Mouse (Mus musculus): Measurements from ENCODE around the gene Gm10577. TPM values are rescaled to one million over a fixed set of nuclear protein-coding genes. Genes with fewer than 3 reads are reported as not detected.

Gm10577 gene
- polyA plus RNA-seq, 1 experiment, result not detected

DNA sequence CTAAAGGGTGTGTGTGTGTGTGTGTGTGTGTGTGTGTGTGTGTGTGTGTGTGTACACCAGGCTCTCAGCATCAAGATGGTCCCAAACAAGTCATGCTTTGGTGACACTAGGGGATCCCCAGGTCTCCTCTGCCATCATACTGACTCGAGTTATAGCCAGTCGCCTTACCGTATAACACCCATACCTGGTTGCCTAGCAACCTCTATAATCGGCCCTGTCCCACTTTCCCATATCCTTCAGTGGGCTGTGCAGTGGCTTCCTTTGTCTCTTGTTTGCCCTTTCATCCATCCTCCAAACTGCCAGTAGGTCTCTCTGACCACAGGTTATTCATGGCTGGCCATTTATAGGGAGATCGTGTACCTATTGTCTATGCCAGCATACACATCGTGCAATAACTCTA, 19.4 kb downstream of the Gm10577 start:
- Histone ChIP-seq H3K4me1 (ENCODE audit: control insufficient read depth, insufficient read depth, low read length) (no peaks in the 10 kb centered on the region), H3K9me3 (replicated peaks; ENCODE audit: control insufficient read depth, insufficient read depth, low read length, poor library complexity, severe bottlenecking) (no peaks in the 10 kb centered on the region), H3K27ac (ENCODE audit: insufficient read depth, low read length) (no peak overlapping the region), H3K9ac (ENCODE audit: low read depth, poor library complexity, severe bottlenecking) (no peak overlapping the region), H3K4me3 (ENCODE audit: low read depth, low read length) (no peak overlapping the region), H3K27me3 (ENCODE audit: control insufficient read depth, insufficient read depth, low read length, poor library complexity, severe bottlenecking) (no peaks in the 10 kb centered on the region), H3K36me3 (ENCODE audit: control insufficient read depth, insufficient read depth, low read length, poor library complexity, severe bottlenecking) (no peaks in the 10 kb centered on the region)
- no peak for TF ChIP-seq CTCF (IDR thresholded peaks at IDR 0.05; ENCODE audit: low read depth, low read length)
- no peak for TF ChIP-seq EP300 (IDR thresholded peaks at IDR 0.05; ENCODE audit: insufficient read depth, low read depth, low read length)
- TF ChIP-seq POLR2A (IDR thresholded peaks at IDR 0.05; ENCODE audit: insufficient read depth, low read length), result no peak

DNA sequence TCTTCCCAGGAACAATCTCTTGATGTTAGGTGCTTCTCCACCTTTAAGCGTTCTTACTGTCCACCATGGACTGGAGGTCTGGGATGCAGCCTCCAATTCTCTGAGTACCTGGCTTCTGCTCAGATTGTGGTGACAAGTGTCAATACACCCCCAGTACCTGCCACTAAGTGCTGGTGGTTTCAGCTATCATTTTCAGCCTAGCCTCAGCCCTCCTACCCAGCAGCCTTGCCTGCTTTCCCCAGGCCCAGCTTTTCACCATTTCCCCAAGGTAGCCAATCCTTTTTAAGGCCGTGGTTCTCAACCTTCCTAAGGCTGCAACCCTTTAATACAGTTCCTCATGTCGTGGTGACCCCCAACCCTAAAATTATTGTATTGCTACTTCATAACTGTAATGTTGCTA, 19.9 kb downstream of the Gm10577 start:
- Histone ChIP-seq H3K9ac (ENCODE audit: low read depth, poor library complexity, severe bottlenecking) (no peak overlapping the region), H3K4me3 (ENCODE audit: low read depth, low read length) (no peak overlapping the region), H3K36me3 (ENCODE audit: control insufficient read depth, insufficient read depth, low read length, poor library complexity, severe bottlenecking) (no peaks in the 10 kb centered on the region), H3K27ac (ENCODE audit: insufficient read depth, low read length) (no peak overlapping the region), H3K27me3 (ENCODE audit: control insufficient read depth, insufficient read depth, low read length, poor library complexity, severe bottlenecking) (no peaks in the 10 kb centered on the region), H3K9me3 (replicated peaks; ENCODE audit: control insufficient read depth, insufficient read depth, low read length, poor library complexity, severe bottlenecking) (no peaks in the 10 kb centered on the region), H3K4me1 (ENCODE audit: control insufficient read depth, insufficient read depth, low read length) (no peaks in the 10 kb centered on the region)
- TF ChIP-seq EP300 (IDR thresholded peaks at IDR 0.05; ENCODE audit: insufficient read depth, low read depth, low read length) (no peak), CTCF (IDR thresholded peaks at IDR 0.05; ENCODE audit: low read depth, low read length) (no peak), POLR2A (IDR thresholded peaks at IDR 0.05; ENCODE audit: insufficient read depth, low read length) (no peak)

DNA sequence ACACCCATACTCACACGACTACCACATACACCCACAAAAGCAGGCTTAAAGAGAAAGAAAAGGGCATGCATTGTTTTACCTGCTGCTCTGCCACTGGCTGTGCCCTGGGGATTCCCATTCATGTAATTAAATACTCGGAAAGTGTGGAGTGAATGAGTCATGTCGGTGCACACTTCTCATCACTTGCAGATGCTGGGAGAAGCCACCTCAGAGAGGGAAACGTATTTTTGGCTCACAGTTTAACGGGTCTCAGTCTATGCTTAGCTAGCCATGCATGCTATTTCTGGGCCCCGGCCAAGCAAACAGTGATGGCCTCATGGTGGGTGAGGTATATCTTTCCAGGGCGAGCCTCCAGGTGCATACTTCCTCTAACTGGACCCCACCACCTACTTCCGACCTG, 21.6 kb downstream of the Gm10577 start:
- Histone ChIP-seq H3K36me3 (ENCODE audit: control insufficient read depth, insufficient read depth, low read length, poor library complexity, severe bottlenecking) (no peaks in the 10 kb centered on the region), H3K27ac (ENCODE audit: insufficient read depth, low read length) (no peak overlapping the region), H3K4me3 (ENCODE audit: low read depth, low read length) (no peak overlapping the region), H3K9me3 (replicated peaks; ENCODE audit: control insufficient read depth, insufficient read depth, low read length, poor library complexity, severe bottlenecking) (no peaks in the 10 kb centered on the region), H3K9ac (ENCODE audit: low read depth, poor library complexity, severe bottlenecking) (no peak overlapping the region), H3K4me1 (ENCODE audit: control insufficient read depth, insufficient read depth, low read length) (no peaks in the 10 kb centered on the region), H3K27me3 (ENCODE audit: control insufficient read depth, insufficient read depth, low read length, poor library complexity, severe bottlenecking) (no peaks in the 10 kb centered on the region)
- TF ChIP-seq EP300 (IDR thresholded peaks at IDR 0.05; ENCODE audit: insufficient read depth, low read depth, low read length), result no peak
- no peak for TF ChIP-seq CTCF (IDR thresholded peaks at IDR 0.05; ENCODE audit: low read depth, low read length)
- TF ChIP-seq POLR2A (IDR thresholded peaks at IDR 0.05; ENCODE audit: insufficient read depth, low read length), result no peak

DNA sequence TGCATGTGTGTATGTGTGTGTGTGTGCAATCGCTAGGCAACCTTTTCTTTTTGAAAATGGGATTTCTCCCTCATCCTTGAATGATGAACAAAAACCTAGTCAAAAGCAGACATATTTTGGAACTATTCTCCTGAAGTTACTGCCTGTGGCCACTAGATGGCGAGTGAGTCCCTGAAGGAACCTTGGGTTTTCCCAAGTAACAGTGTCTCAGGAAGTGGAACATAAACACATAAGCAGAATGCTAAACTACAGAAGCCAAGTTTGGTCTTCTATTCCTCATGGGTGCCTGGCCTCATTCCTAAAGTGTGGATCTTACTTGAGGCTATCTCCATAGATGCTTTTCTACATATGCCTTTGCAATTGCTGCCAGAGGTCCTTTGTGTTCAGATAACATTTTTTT, 22.4 kb downstream of the Gm10577 start:
- no peak for TF ChIP-seq POLR2A (IDR thresholded peaks at IDR 0.05; ENCODE audit: insufficient read depth, low read length)
- no peak for TF ChIP-seq EP300 (IDR thresholded peaks at IDR 0.05; ENCODE audit: insufficient read depth, low read depth, low read length)
- no peak for TF ChIP-seq CTCF (IDR thresholded peaks at IDR 0.05; ENCODE audit: low read depth, low read length)
- no peak overlapping the region for H3K9ac ChIP-seq (ENCODE audit: low read depth, poor library complexity, severe bottlenecking)
- no peak overlapping the region for H3K4me3 ChIP-seq (ENCODE audit: low read depth, low read length)
- H3K36me3 ChIP-seq (ENCODE audit: control insufficient read depth, insufficient read depth, low read length, poor library complexity, severe bottlenecking), result no peaks in the 10 kb centered on the region
- no peaks in the 10 kb centered on the region for H3K27me3 ChIP-seq (ENCODE audit: control insufficient read depth, insufficient read depth, low read length, poor library complexity, severe bottlenecking)
- H3K4me1 ChIP-seq (ENCODE audit: control insufficient read depth, insufficient read depth, low read length), result no peaks in the 10 kb centered on the region
- H3K27ac ChIP-seq (ENCODE audit: insufficient read depth, low read length), result no peak overlapping the region
- H3K9me3 ChIP-seq (replicated peaks; ENCODE audit: control insufficient read depth, insufficient read depth, low read length, poor library complexity, severe bottlenecking), result no peaks in the 10 kb centered on the region

DNA sequence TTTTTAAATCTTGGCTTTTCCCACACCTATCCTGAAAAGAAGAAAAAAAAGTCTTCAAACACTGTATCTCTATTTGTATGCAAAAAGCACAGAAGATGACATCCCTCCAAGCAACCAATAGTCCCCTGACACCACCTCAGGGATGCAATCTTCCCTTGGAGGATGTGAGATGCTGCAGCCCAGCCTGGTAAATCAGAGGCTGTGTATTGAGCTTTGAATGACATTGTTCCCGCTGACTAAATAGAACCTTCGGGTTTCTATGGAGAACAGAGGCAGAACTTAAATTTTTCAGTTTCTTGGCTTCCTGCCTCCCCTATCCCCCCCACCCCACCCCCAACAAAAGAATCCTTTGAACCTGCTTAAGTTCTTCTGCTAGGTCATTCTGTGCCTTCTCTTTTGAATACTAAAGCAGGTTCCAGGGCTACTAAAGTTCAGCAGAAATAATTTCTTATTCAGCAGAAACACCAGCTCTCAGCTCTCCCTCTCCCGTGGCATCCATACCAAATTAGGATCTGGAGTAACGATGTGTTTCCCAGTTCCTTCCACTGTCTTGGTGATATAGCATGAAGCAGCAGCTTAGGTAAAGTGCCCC, 24.3 kb downstream of the Gm10577 start:
- no peaks in the 10 kb centered on the region for H3K4me1 ChIP-seq (ENCODE audit: control insufficient read depth, insufficient read depth, low read length)
- H3K27ac ChIP-seq (ENCODE audit: insufficient read depth, low read length), result no peak overlapping the region
- no peak overlapping the region for H3K9ac ChIP-seq (ENCODE audit: low read depth, poor library complexity, severe bottlenecking)
- H3K27me3 ChIP-seq (ENCODE audit: control insufficient read depth, insufficient read depth, low read length, poor library complexity, severe bottlenecking), result no peaks in the 10 kb centered on the region
- H3K36me3 ChIP-seq (ENCODE audit: control insufficient read depth, insufficient read depth, low read length, poor library complexity, severe bottlenecking), result no peaks in the 10 kb centered on the region
- no peaks in the 10 kb centered on the region for H3K9me3 ChIP-seq (replicated peaks; ENCODE audit: control insufficient read depth, insufficient read depth, low read length, poor library complexity, severe bottlenecking)
- H3K4me3 ChIP-seq (ENCODE audit: low read depth, low read length), result no peak overlapping the region
- TF ChIP-seq CTCF (IDR thresholded peaks at IDR 0.05; ENCODE audit: low read depth, low read length) (no peak), POLR2A (IDR thresholded peaks at IDR 0.05; ENCODE audit: insufficient read depth, low read length) (no peak), EP300 (IDR thresholded peaks at IDR 0.05; ENCODE audit: insufficient read depth, low read depth, low read length) (no peak)

DNA sequence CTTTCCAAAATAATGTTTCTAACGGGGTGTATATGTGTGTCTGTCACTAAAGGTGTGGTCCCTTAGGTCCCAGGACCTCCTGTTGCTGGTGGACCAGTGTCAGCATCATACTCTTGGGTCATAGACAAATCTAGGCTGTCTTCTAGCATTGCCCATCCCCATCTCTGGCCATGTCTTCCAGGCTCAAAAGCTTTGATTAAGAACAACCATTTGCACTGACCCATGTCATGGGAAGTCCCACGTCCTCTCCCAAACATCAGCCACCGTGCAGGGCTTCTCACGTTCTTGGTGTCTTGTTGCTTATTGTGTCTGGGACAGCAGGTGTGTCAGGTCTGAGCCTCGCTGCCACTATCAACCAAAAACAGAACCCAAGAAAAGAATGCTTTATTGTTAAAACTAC, 24.9 kb downstream of the Gm10577 start:
- no peaks in the 10 kb centered on the region for H3K36me3 ChIP-seq (ENCODE audit: control insufficient read depth, insufficient read depth, low read length, poor library complexity, severe bottlenecking)

More for the DNA sequence above, 24.9 kb downstream of the Gm10577 start:
- Histone ChIP-seq H3K27ac (ENCODE audit: insufficient read depth, low read length) (no peak overlapping the region), H3K9ac (ENCODE audit: low read depth, poor library complexity, severe bottlenecking) (no peak overlapping the region), H3K4me3 (ENCODE audit: low read depth, low read length) (no peak overlapping the region), H3K9me3 (replicated peaks; ENCODE audit: control insufficient read depth, insufficient read depth, low read length, poor library complexity, severe bottlenecking) (no peaks in the 10 kb centered on the region), H3K27me3 (ENCODE audit: control insufficient read depth, insufficient read depth, low read length, poor library complexity, severe bottlenecking) (no peaks in the 10 kb centered on the region), H3K4me1 (ENCODE audit: control insufficient read depth, insufficient read depth, low read length) (no peaks in the 10 kb centered on the region)
- TF ChIP-seq POLR2A (IDR thresholded peaks at IDR 0.05; ENCODE audit: insufficient read depth, low read length) (no peak), EP300 (IDR thresholded peaks at IDR 0.05; ENCODE audit: insufficient read depth, low read depth, low read length) (no peak), CTCF (IDR thresholded peaks at IDR 0.05; ENCODE audit: low read depth, low read length) (no peak)
